Mouse (Mus musculus) layer of hippocampus, postnatal 25 days (tissue): Measurements from ENCODE around the gene Zfp652. TPM values are rescaled to one million over a fixed set of nuclear protein-coding genes. Genes with fewer than 3 reads are reported as not detected.
"Not testable (repeated sequence)": the region's sequence is repeated elsewhere in the genome, so short reads cannot be mapped to it uniquely, and the experiment has no call there.

Source experiments
- DNase-seq, 2 experiments: peaks; one replicate each; pipeline ENCODE4 v3.0.0; 2022; ENCODE audit warnings: mixed read lengths in 2 of 2, low spot score in 1 of 2; ENCODE audit errors: extremely low spot score in 1 of 2
- total RNA-seq, 2 experiments: library from RNA; stranded (reverse); gene quantifications; 2 replicates each; pipeline ENCODE4 v1.2.3; 2021

The Zfp652 gene
- total RNA-seq, result 10 to 100 TPM; 43.8 to 51.8 TPM

DNA sequence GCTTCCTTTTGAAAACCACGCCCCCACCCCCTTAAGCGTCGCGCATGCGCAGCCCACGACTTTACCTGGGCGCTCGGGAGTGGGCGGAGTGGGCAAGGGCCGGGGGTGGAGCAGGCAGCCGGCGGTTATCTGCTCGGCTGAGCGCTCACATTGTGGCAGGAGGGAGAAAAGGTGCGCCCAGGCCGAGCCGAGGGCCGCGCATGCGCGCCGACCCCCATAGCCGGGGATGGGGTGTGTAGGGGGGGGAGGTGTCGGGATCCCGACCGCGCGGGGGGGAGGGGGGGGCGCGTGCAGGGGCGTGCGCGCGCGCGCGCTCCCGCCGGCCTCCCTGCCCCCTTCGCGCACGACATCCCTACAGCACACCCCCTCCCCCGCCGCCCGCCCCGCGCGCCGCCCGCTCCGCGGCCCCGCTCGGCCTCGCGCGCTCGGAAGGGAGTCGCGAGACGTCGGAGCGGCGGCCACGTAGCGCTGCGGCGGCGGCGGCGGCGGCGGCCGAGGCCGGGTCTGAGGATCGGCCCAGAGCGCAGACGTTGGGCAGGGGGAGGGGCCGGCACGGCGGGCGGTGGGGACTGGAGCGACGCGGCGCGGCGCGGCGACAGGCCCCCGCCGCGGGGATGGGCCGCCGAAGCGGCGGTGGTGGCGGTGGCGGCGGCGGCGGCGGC lies at the start of gene Zfp652:
Gene Zfp652 (plus strand): TSS at position 111 of the 662 bp plus-strand sequence.
- peak; percentile 65 to 68 for DNase-seq

- DNase-seq, result peak; percentile 64 to 74
Measured at GRCm38 (mm10) chr11:95666529-95667149, 45.8 kb upstream of the Zfp652 start, which contains the start of gene Phb. TSS of gene Phb (plus strand) at chr11:95666957.

DNA sequence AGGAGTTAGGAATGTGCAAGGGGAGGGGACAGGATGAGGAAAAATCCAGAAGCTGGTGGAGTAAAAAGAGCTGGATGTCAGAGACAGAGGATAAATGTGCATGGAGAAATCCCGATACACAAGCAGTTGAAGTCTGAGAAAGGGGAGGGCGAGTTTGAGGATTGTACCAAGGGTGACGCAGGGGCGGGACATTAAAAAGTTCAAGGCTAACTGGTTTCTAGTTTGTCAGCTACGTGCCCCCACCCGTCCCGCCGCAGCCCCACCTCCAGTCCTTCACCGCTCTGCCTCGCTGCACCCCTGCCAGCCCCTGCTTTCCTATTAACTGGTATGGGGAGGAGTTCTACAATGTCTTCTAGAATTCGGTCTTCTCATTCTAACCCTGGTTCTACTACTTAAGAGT lies 45.3 kb upstream of the Zfp652 start:
- DNase-seq, result no peak

GRCm38 (mm10) chr11:95668086-95668485 lies 44.4 kb upstream of the Zfp652 start:
- not testable (repeated sequence) for DNase-seq

- no peak for DNase-seq
Measured at GRCm38 (mm10) chr11:95675498-95675897, 37.0 kb upstream of the Zfp652 start.

DNA sequence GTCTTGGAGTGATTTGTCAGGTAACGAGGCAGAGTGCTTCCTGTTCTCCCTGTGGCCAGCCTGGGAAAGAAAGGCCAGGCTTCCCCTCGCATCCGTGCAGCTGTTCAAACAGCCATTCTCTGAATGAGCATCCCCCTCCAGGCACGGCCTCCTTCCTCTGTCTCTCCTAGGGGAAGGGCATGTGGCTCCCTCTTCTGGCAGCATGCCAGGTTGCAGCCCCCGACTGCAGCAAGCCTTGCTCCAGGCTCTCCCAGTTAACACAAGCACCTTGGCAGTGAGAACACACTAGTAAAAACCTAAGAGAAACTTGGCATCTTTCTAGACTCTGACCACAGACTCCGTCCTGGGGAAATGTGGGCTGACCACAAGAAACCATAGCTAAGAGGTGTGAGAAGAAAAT lies 36.2 kb upstream of the Zfp652 start:
- peak; percentile 18 to 47 for DNase-seq

- no peak for DNase-seq
Measured at GRCm38 (mm10) chr11:95677925-95678701, 34.4 kb upstream of the Zfp652 start.

DNA sequence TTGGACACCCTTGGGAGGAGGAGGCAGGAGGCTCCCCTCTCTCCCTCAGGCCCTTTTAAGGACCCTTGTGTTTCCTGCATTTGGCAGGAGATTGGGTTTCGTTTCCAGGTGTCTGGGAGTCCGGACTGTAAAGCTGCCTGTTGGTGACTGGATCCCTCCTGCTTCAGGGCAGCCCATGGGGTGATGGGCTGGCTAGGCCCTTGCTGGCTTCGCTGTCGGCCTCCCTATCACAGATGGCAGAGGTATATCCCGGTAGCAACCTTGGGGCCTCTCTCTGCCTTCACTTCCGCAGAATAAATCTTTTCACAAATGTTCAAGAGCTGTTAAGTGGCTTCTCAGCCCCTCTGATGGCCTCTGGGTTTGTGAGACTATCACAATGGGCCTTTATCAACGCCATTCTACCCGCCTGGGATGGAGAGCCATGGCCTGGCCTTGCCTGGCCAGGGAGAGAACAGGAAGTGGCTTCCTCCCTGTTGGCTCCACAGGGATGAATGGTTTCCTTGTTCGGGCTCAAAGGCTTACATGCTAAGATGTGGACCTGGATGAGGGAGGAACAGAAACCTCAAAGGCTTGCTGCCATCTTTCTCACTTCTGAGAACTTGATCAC lies 30.4 kb upstream of the Zfp652 start:
- no peak for DNase-seq

DNA sequence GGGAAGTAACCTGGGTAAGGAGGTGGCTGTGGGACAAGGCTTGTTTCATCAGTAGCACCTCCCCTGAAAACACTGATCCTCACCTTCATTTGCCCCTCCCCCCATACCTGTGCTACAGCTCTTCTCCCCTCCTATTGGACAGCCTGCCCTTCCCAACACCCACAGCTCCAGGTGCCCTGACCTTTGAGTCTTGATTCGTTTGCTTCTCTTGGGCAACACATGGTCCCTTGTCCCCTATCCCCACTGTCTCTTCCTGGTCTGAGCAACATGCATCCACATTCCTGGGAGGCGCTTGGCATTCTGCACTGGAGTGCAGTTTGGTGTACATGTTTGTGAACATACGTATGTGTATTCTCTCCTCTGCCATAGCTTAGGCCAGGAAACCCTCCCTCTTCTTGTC lies 29.5 kb upstream of the Zfp652 start:
- DNase-seq, result no peak

- peak; percentile 55 to 71 for DNase-seq
Measured at GRCm38 (mm10) chr11:95686031-95686430, 26.4 kb upstream of the Zfp652 start.

DNA sequence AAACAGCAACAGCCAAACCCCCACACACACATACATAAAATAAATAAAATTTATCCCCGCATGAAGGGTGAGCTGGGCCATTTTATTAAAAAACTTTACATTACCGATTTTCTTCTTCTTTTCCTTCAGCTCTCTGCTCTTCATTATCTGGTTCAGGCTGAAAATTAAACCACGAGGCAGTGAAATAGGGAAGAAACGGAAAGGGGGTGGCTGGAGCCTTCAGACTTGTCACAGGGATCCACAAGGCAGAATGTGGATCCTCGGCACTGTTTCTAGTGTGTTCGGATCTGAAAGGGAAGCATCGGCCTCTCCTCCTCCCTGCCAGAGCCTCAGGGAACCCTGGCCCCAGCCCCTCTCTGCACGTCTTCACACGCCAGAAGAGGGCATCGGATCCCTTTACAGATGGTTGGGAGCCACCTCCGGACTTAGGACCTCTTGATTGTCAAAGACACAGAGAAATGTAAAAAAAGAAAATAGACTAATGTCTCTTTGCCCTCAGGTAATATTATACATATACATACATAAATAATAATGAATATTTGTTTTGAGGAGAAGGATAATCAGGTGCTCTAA lies 25.3 kb upstream of the Zfp652 start:
- no peak for DNase-seq

GRCm38 (mm10) chr11:95688515-95688914 lies 24.0 kb upstream of the Zfp652 start:
- no peak for DNase-seq

DNA sequence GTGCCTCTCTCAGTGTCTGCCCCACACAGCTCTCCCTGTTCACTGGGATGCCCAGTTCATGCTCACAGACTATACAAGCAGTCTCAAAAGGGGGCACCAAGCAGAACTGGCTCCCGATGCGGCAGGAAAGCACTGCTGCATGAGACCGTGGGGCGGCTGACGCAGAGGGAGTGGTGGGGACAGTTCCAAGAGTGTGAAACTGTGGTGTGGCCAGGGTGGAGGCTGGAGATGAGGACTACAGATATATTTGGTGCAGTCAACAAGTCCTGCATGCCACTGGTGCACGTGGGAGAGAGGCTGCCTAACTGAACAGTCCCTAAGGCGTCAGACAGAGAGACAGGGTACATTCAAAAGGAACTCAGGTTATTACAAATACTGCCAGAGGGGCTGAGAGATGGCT lies 23.5 kb upstream of the Zfp652 start:
- no peak for DNase-seq

- DNase-seq, result no peak
Measured at GRCm38 (mm10) chr11:95689544-95689943, 22.9 kb upstream of the Zfp652 start.

DNA sequence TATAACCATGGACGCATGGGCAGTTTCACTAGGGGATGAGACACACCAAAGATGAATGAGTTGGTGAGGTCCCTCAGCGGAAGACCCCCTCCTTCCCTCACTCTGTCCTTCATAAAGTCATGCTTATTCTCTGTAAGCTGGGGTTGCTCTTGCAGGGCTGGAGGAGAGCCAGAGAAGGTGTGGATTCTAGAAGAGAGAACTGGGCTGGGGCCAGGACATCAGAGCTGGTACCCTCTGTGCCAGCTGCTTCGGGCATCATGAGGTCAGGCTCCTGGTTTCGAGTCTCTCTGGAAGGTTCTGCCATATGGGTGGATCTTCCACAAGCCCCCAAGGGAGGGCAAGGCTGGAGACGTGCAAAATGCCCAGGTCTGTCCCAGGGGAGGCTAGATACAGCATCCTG lies 13.9 kb upstream of the Zfp652 start:
- DNase-seq, result no peak

DNA sequence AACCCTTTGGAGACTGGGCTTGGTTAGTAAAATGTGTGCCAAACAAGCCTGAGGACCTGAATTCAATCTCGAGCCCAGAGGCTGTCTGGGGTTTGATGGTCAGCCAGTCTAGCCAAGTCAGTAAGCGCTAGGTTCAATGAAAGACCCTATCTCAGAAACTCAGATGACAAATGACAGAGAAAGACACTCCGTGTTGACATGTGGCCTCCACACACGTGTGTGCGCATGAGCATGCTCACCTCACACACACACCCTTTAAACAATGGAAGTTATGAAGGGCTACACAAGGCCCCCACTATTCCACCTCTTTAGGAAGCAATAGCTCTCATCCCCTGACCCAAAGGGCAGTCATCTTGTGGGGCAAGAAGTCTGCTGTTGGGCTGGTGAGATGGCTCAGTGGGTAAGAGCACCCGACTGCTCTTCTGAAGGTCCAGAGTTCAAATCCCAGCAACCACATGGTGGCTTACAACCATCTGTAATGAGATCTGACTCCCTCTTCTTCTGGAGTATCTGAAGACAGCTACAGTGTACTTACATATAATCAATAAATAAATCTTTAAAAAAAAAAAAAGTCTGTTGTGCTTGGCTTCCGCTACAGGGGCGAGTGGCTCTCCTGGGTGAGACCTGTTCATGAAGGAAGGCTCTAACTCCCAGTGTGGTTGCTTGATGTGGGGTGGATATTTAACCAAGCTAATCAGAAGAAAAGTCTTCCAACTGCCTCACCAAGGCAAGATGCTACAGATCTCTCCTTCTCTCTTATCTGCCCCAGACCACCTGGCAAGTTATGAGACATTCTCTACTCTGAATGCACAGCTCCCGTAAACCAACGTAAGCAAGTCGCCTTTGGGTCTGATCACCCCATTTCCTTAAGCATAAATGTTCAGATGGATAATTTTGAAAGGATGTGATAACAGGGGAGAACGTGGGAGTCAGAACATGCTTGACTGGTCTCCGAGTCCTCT lies 11.4 kb upstream of the Zfp652 start:
- DNase-seq, result no peak

DNA sequence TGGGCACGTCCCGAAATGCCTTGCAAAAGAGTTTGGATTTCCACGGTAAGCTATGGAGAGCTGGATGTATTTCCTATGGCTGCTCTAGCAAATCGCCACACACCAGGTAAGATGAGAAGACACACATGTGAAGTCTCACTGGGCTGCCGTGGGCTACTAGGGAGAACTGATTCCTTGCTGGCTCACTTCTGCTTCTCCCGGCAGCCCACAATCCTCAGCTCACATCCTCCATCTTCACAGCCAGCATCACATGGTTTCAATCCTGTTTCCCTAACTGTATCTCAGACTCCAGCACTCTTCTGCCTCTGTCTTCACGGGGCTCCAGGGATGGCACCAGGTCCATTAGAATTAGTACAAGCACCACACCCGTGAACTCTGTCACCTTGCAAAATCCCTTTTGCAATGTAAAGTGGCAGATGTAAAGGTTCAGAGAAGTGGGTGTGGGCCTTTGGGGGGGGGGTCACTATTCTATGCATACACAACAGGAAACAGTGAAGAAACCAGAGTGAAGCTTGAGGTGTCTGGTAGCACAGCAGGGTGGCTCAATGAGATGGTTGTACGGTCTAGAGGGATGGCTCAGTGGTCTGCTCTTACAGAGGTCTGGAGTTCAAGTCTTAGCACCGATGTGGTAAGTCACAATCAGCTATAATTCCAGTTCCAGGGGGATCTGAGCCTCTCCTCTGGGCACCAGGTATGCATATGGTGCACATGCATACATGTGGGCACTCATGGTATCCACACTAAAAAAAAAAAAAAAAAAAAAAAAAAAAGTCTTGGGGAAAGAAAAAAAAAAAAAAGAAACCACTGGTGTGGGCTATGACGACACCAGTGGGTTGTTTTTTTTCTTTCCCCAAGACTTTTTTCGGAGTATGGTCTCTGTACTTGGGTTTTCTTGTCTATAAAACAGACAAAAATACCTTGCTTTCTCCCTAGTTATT lies 8.2 kb upstream of the Zfp652 start:
- DNase-seq, result no peak

DNA sequence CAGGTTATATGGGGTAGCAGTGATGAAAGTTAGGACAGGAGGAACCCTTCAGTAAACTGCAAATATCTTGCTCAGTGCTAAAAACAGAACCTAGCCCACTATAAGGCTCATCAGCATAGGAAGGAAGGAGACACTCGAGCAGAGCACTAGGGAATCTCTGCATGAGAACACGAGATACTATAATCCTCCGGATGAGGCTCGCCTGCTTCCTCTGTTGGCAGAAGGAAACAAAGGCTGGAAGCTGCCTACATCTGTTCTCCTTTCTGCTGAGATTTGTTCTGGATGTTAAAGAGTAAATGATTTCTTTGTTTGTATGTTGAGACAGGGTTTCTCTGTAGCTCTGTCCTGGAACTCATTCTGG lies 7.5 kb upstream of the Zfp652 start:
- no peak for DNase-seq
